Mouse (Mus musculus): ENCODE results near the gene Prdm16. TPM values are rescaled to one million over a fixed set of nuclear protein-coding genes. Genes with fewer than 3 reads are reported as not detected.

The Prdm16 gene
- polyA plus RNA-seq, 1 experiment from 2014 or later: 19.4 TPM

GRCm38 (mm10) chr4:154527506-154527905 is 109.2 kb downstream of the Prdm16 start:
- WGBS: 32% methylated on average over 9 of the region's 9 CpGs
- Histone ChIP-seq H3K36me3 (ENCODE audit: insufficient read depth) (no peaks in the 10 kb centered on the region), H3K9me3 (ENCODE audit: low read depth, low read length) (no peaks in the 10 kb centered on the region), H3K4me3 (ENCODE audit: low read depth, low read length) (no peak overlapping the region), H3K4me2 (no peak overlapping the region), H3K27me3 (ENCODE audit: insufficient read depth, low read length) (no peaks in the 10 kb centered on the region), H3K9ac (no peak overlapping the region), H3K4me1 (ENCODE audit: insufficient read depth) (peaks cover 14% of the 10 kb centered on the region), H3K27ac (ENCODE audit: low read depth) (peak overlapping the region; percentile 58)
- DNase-seq (peak; percentile 81), ATAC-seq (ENCODE audit: insufficient read depth) (peak; percentile 36; the same call in 1 of the 2 replicates)
- no peak for TF ChIP-seq CTCF (IDR thresholded peaks at IDR 0.05; ENCODE audit: low read depth)

GRCm38 (mm10) chr4:154526351-154526786 is 110.3 kb downstream of the Prdm16 start:
- H3K4me3 ChIP-seq (ENCODE audit: low read depth, low read length): no peak overlapping the region
- TF ChIP-seq CTCF (IDR thresholded peaks at IDR 0.05; ENCODE audit: low read depth): no peak
- 50% methylated on average over 6 of the region's 6 CpGs for WGBS
- H3K36me3 ChIP-seq (ENCODE audit: insufficient read depth): no peaks in the 10 kb centered on the region
- H3K4me1 ChIP-seq (ENCODE audit: insufficient read depth): peaks cover 10% of the 10 kb centered on the region
- H3K27me3 ChIP-seq (ENCODE audit: insufficient read depth, low read length): no peaks in the 10 kb centered on the region
- H3K4me2 ChIP-seq: 0 out of 2 replicates have a peak overlapping the region, but pooled peaks have one; percentile 26
- no peaks in the 10 kb centered on the region for H3K9me3 ChIP-seq (ENCODE audit: low read depth, low read length)
- no peak overlapping the region for H3K9ac ChIP-seq
- peak; percentile 70 for ATAC-seq (ENCODE audit: insufficient read depth)
- peak; percentile 35 for DNase-seq
- peak overlapping the region; percentile 65 for H3K27ac ChIP-seq (ENCODE audit: low read depth)

GRCm38 (mm10) chr4:154523898-154524297 is 112.8 kb downstream of the Prdm16 start:
- no peak for TF ChIP-seq CTCF (IDR thresholded peaks at IDR 0.05; ENCODE audit: low read depth)
- ATAC-seq (ENCODE audit: insufficient read depth) (no peak), DNase-seq (no peak)
- 52% methylated on average over 17 of the region's 17 CpGs for WGBS
- H3K9me3 ChIP-seq (ENCODE audit: low read depth, low read length): no peaks in the 10 kb centered on the region
- H3K4me1 ChIP-seq (ENCODE audit: insufficient read depth): peaks cover 13% of the 10 kb centered on the region
- no peaks in the 10 kb centered on the region for H3K36me3 ChIP-seq (ENCODE audit: insufficient read depth)
- no peak overlapping the region for H3K4me2 ChIP-seq
- no peak overlapping the region for H3K9ac ChIP-seq
- no peaks in the 10 kb centered on the region for H3K27me3 ChIP-seq (ENCODE audit: insufficient read depth, low read length)
- H3K4me3 ChIP-seq (ENCODE audit: low read depth, low read length): no peak overlapping the region
- no peak overlapping the region for H3K27ac ChIP-seq (ENCODE audit: low read depth)

- no peak for ATAC-seq (ENCODE audit: insufficient read depth)
- H3K4me2 ChIP-seq: no peak overlapping the region
- no peak for TF ChIP-seq CTCF (IDR thresholded peaks at IDR 0.05; ENCODE audit: low read depth)
- H3K9me3 ChIP-seq (ENCODE audit: low read depth, low read length): no peaks in the 10 kb centered on the region
- no peaks in the 10 kb centered on the region for H3K27me3 ChIP-seq (ENCODE audit: insufficient read depth, low read length)
- H3K36me3 ChIP-seq (ENCODE audit: insufficient read depth): no peaks in the 10 kb centered on the region
- no peak overlapping the region for H3K9ac ChIP-seq
- H3K27ac ChIP-seq (ENCODE audit: low read depth): no peak overlapping the region
- WGBS: 76% methylated on average over 7 of the region's 7 CpGs
- no peak for DNase-seq
- H3K4me1 ChIP-seq (ENCODE audit: insufficient read depth): peaks cover 3% of the 10 kb centered on the region; the same call in 1 of the 2 replicates
- no peak overlapping the region for H3K4me3 ChIP-seq (ENCODE audit: low read depth, low read length)
These were observed 114.6 kb downstream of the Prdm16 start for GRCm38 (mm10) chr4:154521881-154522676.

GRCm38 (mm10) chr4:154519470-154520037 is 117.1 kb downstream of the Prdm16 start:
- 62% methylated on average over 16 of the region's 16 CpGs for WGBS
- no peak overlapping the region for H3K4me2 ChIP-seq
- H3K4me1 ChIP-seq (ENCODE audit: insufficient read depth): peaks cover 3% of the 10 kb centered on the region; the same call in 1 of the 2 replicates
- no peak overlapping the region for H3K9ac ChIP-seq
- DNase-seq: no peak
- H3K27me3 ChIP-seq (ENCODE audit: insufficient read depth, low read length): no peaks in the 10 kb centered on the region
- no peaks in the 10 kb centered on the region for H3K36me3 ChIP-seq (ENCODE audit: insufficient read depth)
- no peak for TF ChIP-seq CTCF (IDR thresholded peaks at IDR 0.05; ENCODE audit: low read depth)
- H3K9me3 ChIP-seq (ENCODE audit: low read depth, low read length): no peaks in the 10 kb centered on the region
- ATAC-seq (ENCODE audit: insufficient read depth): no peak
- no peak overlapping the region for H3K4me3 ChIP-seq (ENCODE audit: low read depth, low read length)
- H3K27ac ChIP-seq (ENCODE audit: low read depth): no peak overlapping the region

- DNase-seq: no peak
- H3K4me1 ChIP-seq (ENCODE audit: insufficient read depth): peaks cover 3% of the 10 kb centered on the region; the same call in 1 of the 2 replicates
- H3K27me3 ChIP-seq (ENCODE audit: insufficient read depth, low read length): no peaks in the 10 kb centered on the region
- WGBS: 76% methylated on average over 7 of the region's 7 CpGs
- no peak overlapping the region for H3K27ac ChIP-seq (ENCODE audit: low read depth)
- no peaks in the 10 kb centered on the region for H3K36me3 ChIP-seq (ENCODE audit: insufficient read depth)
- no peak for TF ChIP-seq CTCF (IDR thresholded peaks at IDR 0.05; ENCODE audit: low read depth)
- no peak for ATAC-seq (ENCODE audit: insufficient read depth)
- H3K9me3 ChIP-seq (ENCODE audit: low read depth, low read length): no peaks in the 10 kb centered on the region
- no peak overlapping the region for H3K9ac ChIP-seq
- H3K4me3 ChIP-seq (ENCODE audit: low read depth, low read length): no peak overlapping the region
- no peak overlapping the region for H3K4me2 ChIP-seq
These were observed 118.7 kb downstream of the Prdm16 start for GRCm38 (mm10) chr4:154517991-154518390.

- no peaks in the 10 kb centered on the region for H3K36me3 ChIP-seq (ENCODE audit: insufficient read depth)
- no peak overlapping the region for H3K9ac ChIP-seq
- 0 out of 2 replicates have a peak, but pooled peaks cover 3% of the 10 kb centered on the region for H3K4me1 ChIP-seq (ENCODE audit: insufficient read depth)
- ATAC-seq (ENCODE audit: insufficient read depth): no peak
- no peak overlapping the region for H3K4me2 ChIP-seq
- 31% methylated on average over 8 of the region's 8 CpGs for WGBS
- H3K27me3 ChIP-seq (ENCODE audit: insufficient read depth, low read length): no peaks in the 10 kb centered on the region
- no peak overlapping the region for H3K27ac ChIP-seq (ENCODE audit: low read depth)
- no peak for TF ChIP-seq CTCF (IDR thresholded peaks at IDR 0.05; ENCODE audit: low read depth)
- no peaks in the 10 kb centered on the region for H3K9me3 ChIP-seq (ENCODE audit: low read depth, low read length)
- no peak for DNase-seq
- no peak overlapping the region for H3K4me3 ChIP-seq (ENCODE audit: low read depth, low read length)
These were observed 120.2 kb downstream of the Prdm16 start for GRCm38 (mm10) chr4:154516470-154516869.
